Mouse (Mus musculus): Measurements from ENCODE around the gene Kdm2b. TPM values are rescaled to one million over a fixed set of nuclear protein-coding genes. Genes with fewer than 3 reads are reported as not detected.

Gene Kdm2b
- total RNA-seq, 2 experiments from 2014 or later = 10.0 to 11.2 TPM

- intact Hi-C loops (cut with DNase I) = loop anchor here (2.0 kb wide), 1 partner anchor 70 kb away; no protein-coding TSS in a partner anchor
- DNase-seq = no peak
Measured at GRCm38 (mm10) chr5:122880241-122880980, 109.2 kb downstream of the Kdm2b start.

- no peak for DNase-seq
- intact Hi-C loops (cut with DNase I) = no loop called here
Measured at GRCm38 (mm10) chr5:122876671-122877070, 113.0 kb downstream of the Kdm2b start.

GRCm38 (mm10) chr5:122874359-122874758 is 115.3 kb downstream of the Kdm2b start:
- DNase-seq = no peak

GRCm38 (mm10) chr5:122873573-122873972 is 116.0 kb downstream of the Kdm2b start:
- DNase-seq = no peak

More at GRCm38 (mm10) chr5:122874359-122874758, 115.3 kb downstream of the Kdm2b start:
- intact Hi-C loops (cut with DNase I) = no loop called here

GRCm38 (mm10) chr5:122872626-122873025 is 117.0 kb downstream of the Kdm2b start:
- intact Hi-C loops (cut with DNase I) = no loop called here
- DNase-seq = no peak

More at GRCm38 (mm10) chr5:122873573-122873972, 116.0 kb downstream of the Kdm2b start:
- intact Hi-C loops (cut with DNase I) = no loop called here

GRCm38 (mm10) chr5:122863053-122863452 is 126.6 kb downstream of the Kdm2b start:
- intact Hi-C loops (cut with DNase I) = no loop called here

GRCm38 (mm10) chr5:122855858-122856257 is 133.8 kb downstream of the Kdm2b start:
- no peak for DNase-seq
- intact Hi-C loops (cut with DNase I) = no loop called here

More at GRCm38 (mm10) chr5:122863053-122863452, 126.6 kb downstream of the Kdm2b start:
- no peak for DNase-seq

GRCm38 (mm10) chr5:122852611-122853010 is 137.0 kb downstream of the Kdm2b start:
- DNase-seq = no peak
- intact Hi-C loops (cut with DNase I) = no loop called here

- no peak for DNase-seq
- intact Hi-C loops (cut with DNase I) = loop anchor here (2.0 kb wide), 2 partner anchors 30 to 38 kb away; partner anchors contain the start of gene Anapc5
Measured at GRCm38 (mm10) chr5:122850319-122851002, 139.2 kb downstream of the Kdm2b start.

GRCm38 (mm10) chr5:122849521-122850318 is 139.9 kb downstream of the Kdm2b start, which contains the start of gene Rnf34:
Gene Rnf34, plus strand, starts transcription at chr5:122850048.
- DNase-seq = peak; percentile 88 to 97
- intact Hi-C loops (cut with DNase I) = loop anchor here (2.0 kb wide), 2 partner anchors 29 to 37 kb away; partner anchors contain the start of gene Anapc5

GRCm38 (mm10) chr5:122843799-122844198 is 145.8 kb downstream of the Kdm2b start:
- intact Hi-C loops (cut with DNase I) = no loop called here
- no peak for DNase-seq

GRCm38 (mm10) chr5:122841126-122841525 is 148.5 kb downstream of the Kdm2b start:
- intact Hi-C loops (cut with DNase I) = no loop called here
- DNase-seq = no peak

- no peak for DNase-seq
- intact Hi-C loops (cut with DNase I) = no loop called here
Measured at GRCm38 (mm10) chr5:122832996-122833395, 156.6 kb downstream of the Kdm2b start.

- intact Hi-C loops (cut with DNase I) = no loop called here
- no peak for DNase-seq
Measured at GRCm38 (mm10) chr5:122832536-122832935, 157.1 kb downstream of the Kdm2b start.

GRCm38 (mm10) chr5:122825099-122825498 is 164.5 kb downstream of the Kdm2b start:
- intact Hi-C loops (cut with DNase I) = no loop called here
- no peak for DNase-seq

GRCm38 (mm10) chr5:122824450-122824849 is 165.2 kb downstream of the Kdm2b start:
- DNase-seq = no peak
- intact Hi-C loops (cut with DNase I) = no loop called here

GRCm38 (mm10) chr5:122823976-122824375 is 165.6 kb downstream of the Kdm2b start:
- intact Hi-C loops (cut with DNase I) = no loop called here
- DNase-seq = no peak

- no peak for DNase-seq
- intact Hi-C loops (cut with DNase I) = no loop called here
Measured at GRCm38 (mm10) chr5:122822441-122822840, 167.2 kb downstream of the Kdm2b start.

GRCm38 (mm10) chr5:122821524-122821885 is 168.1 kb downstream of the Kdm2b start:
- intact Hi-C loops (cut with DNase I) = loop anchor here (2.0 kb wide), 1 partner anchor 29 kb away; the partner anchor contains the start of gene Rnf34
- no peak for DNase-seq

- intact Hi-C loops (cut with DNase I) = loop anchor here (2.0 kb wide), 1 partner anchor 30 kb away; the partner anchor contains the start of gene Rnf34
- DNase-seq = peak; percentile 87 to 91
Measured at GRCm38 (mm10) chr5:122820777-122821523, 168.7 kb downstream of the Kdm2b start, which contains the start of gene Anapc5. Gene Anapc5, minus strand, starts transcription at chr5:122821339.

Data from gastrocnemius, postnatal 36 days (tissue).